Mouse (Mus musculus): ENCODE data around the gene Sytl2.

Sytl2 gene

GRCm38 (mm10) chr7:90302647-90303552, 848 bp downstream of the Sytl2 start:
- in situ Hi-C loops (cut with MboI; ENCODE audit: low pct_unique_long_range_greater_than_20kb in 1 of 2, low sequenced_read_pairs in 2 of 2, unreplicated experiment in 1 of 2) = no loop called here

GRCm38 (mm10) chr7:90306079-90306478, 4.0 kb downstream of the Sytl2 start:
- in situ Hi-C loops (cut with MboI; ENCODE audit: low pct_unique_long_range_greater_than_20kb in 1 of 2, low sequenced_read_pairs in 2 of 2, unreplicated experiment in 1 of 2) = no loop called here

- in situ Hi-C loops (cut with MboI; ENCODE audit: low pct_unique_long_range_greater_than_20kb in 1 of 2, low sequenced_read_pairs in 2 of 2, unreplicated experiment in 1 of 2) = no loop called here
These were observed 4.9 kb downstream of the Sytl2 start for GRCm38 (mm10) chr7:90306968-90307367.

GRCm38 (mm10) chr7:90308003-90308402, 6.0 kb downstream of the Sytl2 start:
- in situ Hi-C loops (cut with MboI; ENCODE audit: low pct_unique_long_range_greater_than_20kb in 1 of 2, low sequenced_read_pairs in 2 of 2, unreplicated experiment in 1 of 2) = no loop called here

- in situ Hi-C loops (cut with MboI; ENCODE audit: low pct_unique_long_range_greater_than_20kb in 1 of 2, low sequenced_read_pairs in 2 of 2, unreplicated experiment in 1 of 2) = no loop called here
These were observed 10.3 kb downstream of the Sytl2 start for GRCm38 (mm10) chr7:90312151-90312883.

GRCm38 (mm10) chr7:90313421-90313820, 11.4 kb downstream of the Sytl2 start:
- in situ Hi-C loops (cut with MboI; ENCODE audit: low pct_unique_long_range_greater_than_20kb in 1 of 2, low sequenced_read_pairs in 2 of 2, unreplicated experiment in 1 of 2) = no loop called here

GRCm38 (mm10) chr7:90316823-90317222, 14.8 kb downstream of the Sytl2 start:
- in situ Hi-C loops (cut with MboI; ENCODE audit: low pct_unique_long_range_greater_than_20kb in 1 of 2, low sequenced_read_pairs in 2 of 2, unreplicated experiment in 1 of 2) = no loop called here

- in situ Hi-C loops (cut with MboI; ENCODE audit: low pct_unique_long_range_greater_than_20kb in 1 of 2, low sequenced_read_pairs in 2 of 2, unreplicated experiment in 1 of 2) = no loop called here
These were observed 17.4 kb downstream of the Sytl2 start for GRCm38 (mm10) chr7:90319446-90319845.

- in situ Hi-C loops (cut with MboI; ENCODE audit: low pct_unique_long_range_greater_than_20kb in 1 of 2, low sequenced_read_pairs in 2 of 2, unreplicated experiment in 1 of 2) = no loop called here
These were observed 18.1 kb downstream of the Sytl2 start for GRCm38 (mm10) chr7:90320124-90320523.

- in situ Hi-C loops (cut with MboI; ENCODE audit: low pct_unique_long_range_greater_than_20kb in 1 of 2, low sequenced_read_pairs in 2 of 2, unreplicated experiment in 1 of 2) = no loop called here
These were observed 23.1 kb downstream of the Sytl2 start for GRCm38 (mm10) chr7:90325166-90325565.

GRCm38 (mm10) chr7:90330200-90330599, 28.1 kb downstream of the Sytl2 start:
- in situ Hi-C loops (cut with MboI; ENCODE audit: low pct_unique_long_range_greater_than_20kb in 1 of 2, low sequenced_read_pairs in 2 of 2, unreplicated experiment in 1 of 2) = no loop called here

- in situ Hi-C loops (cut with MboI; ENCODE audit: low pct_unique_long_range_greater_than_20kb in 1 of 2, low sequenced_read_pairs in 2 of 2, unreplicated experiment in 1 of 2) = no loop called here
These were observed 30.5 kb downstream of the Sytl2 start for GRCm38 (mm10) chr7:90332483-90333065.

- in situ Hi-C loops (cut with MboI; ENCODE audit: low pct_unique_long_range_greater_than_20kb in 1 of 2, low sequenced_read_pairs in 2 of 2, unreplicated experiment in 1 of 2) = no loop called here
These were observed 32.3 kb downstream of the Sytl2 start for GRCm38 (mm10) chr7:90334362-90334761.

GRCm38 (mm10) chr7:90334831-90335230, 32.8 kb downstream of the Sytl2 start:
- in situ Hi-C loops (cut with MboI; ENCODE audit: low pct_unique_long_range_greater_than_20kb in 1 of 2, low sequenced_read_pairs in 2 of 2, unreplicated experiment in 1 of 2) = no loop called here

- in situ Hi-C loops (cut with MboI; ENCODE audit: low pct_unique_long_range_greater_than_20kb in 1 of 2, low sequenced_read_pairs in 2 of 2, unreplicated experiment in 1 of 2) = no loop called here
These were observed 33.7 kb downstream of the Sytl2 start for GRCm38 (mm10) chr7:90335755-90336194.

GRCm38 (mm10) chr7:90341212-90341957, 39.3 kb downstream of the Sytl2 start:
- in situ Hi-C loops (cut with MboI; ENCODE audit: low pct_unique_long_range_greater_than_20kb in 1 of 2, low sequenced_read_pairs in 2 of 2, unreplicated experiment in 1 of 2) = no loop called here

- in situ Hi-C loops (cut with MboI; ENCODE audit: low pct_unique_long_range_greater_than_20kb in 1 of 2, low sequenced_read_pairs in 2 of 2, unreplicated experiment in 1 of 2) = no loop called here
These were observed 42.9 kb downstream of the Sytl2 start for GRCm38 (mm10) chr7:90344903-90345302.

GRCm38 (mm10) chr7:90347779-90348437, 45.9 kb downstream of the Sytl2 start:
- in situ Hi-C loops (cut with MboI; ENCODE audit: low pct_unique_long_range_greater_than_20kb in 1 of 2, low sequenced_read_pairs in 2 of 2, unreplicated experiment in 1 of 2) = no loop called here
